Mouse (Mus musculus) 3T3-L1 (cell line): ENCODE data around the gene Vmn1r218.
"Not testable (repeated sequence)": the region's sequence is repeated elsewhere in the genome, so short reads cannot be mapped to it uniquely, and the experiment has no call there.

Experiments used
- DNase-seq: peaks from one replicate; pipeline ENCODE4 v3.0.0-alpha.2; 2015; ENCODE audit warnings: low read depth, low spot score

The Vmn1r218 gene

DNA sequence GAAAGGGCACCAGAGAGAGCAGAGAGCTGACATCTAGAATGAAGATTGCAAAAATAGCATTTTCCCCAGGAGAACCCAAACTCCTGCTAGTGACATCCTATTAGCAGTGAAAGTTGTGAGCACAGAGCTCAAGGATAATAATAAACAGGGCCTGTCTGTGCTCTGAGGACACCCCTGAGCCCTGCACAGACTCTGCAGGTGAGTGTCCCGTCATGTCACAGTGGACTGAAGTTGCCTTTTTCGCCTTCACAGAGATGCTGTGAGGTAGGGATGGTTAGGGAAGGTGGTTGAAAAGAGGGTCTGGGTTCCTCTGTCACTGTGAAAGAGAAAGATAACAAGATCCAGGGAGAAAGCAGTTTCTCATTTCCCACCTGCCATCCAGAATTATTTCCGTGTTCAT lies at the start of gene Vmn1r218:
Vmn1r218 (plus strand) TSS at position 57 of the 400 bp plus-strand sequence.
- no peak for DNase-seq

DNA sequence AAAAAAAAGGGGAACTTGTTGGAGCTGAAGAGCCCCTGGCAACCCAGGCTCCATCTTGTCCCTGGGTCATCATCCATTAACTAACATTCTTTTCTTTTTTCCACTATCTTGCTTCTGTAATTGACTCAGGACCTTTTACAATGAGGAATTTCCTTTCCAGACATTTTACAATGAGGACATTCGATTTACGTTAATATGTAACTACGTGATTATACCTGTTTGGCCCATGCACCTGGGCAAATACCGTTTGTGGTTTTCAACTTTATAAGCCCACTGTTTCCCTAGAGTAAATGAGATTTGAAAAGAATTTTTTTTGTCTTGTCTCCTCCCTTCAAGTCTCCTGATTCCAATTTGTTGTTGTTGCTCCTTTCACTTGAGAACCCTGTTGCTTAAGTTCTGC lies 38.6 kb upstream of the Vmn1r218 start:
- no peak for DNase-seq

DNA sequence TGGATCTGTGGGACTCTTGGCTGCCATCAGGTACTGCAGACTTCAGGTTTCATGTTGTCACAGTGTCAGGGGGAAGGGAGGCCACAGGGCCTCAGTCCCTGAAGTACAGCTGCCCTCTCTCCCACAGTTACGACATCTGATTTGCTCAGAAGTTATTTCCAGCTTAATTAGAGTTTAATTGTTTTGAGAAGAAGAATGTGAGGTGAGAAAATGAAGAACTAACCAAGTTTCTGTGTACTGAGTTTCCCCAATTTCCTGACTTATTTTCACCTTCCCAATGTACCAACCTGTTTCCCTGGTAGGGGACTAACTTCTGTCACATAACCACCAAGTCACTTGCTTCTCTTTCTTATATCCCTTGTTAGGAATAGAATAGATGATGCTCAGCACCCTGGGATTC lies 14.8 kb upstream of the Vmn1r218 start, which contains the start of gene Vmn1r217:
Vmn1r217 (minus strand) TSS at position 101 of the 400 bp plus-strand sequence.
- DNase-seq: not testable (repeated sequence)

DNA sequence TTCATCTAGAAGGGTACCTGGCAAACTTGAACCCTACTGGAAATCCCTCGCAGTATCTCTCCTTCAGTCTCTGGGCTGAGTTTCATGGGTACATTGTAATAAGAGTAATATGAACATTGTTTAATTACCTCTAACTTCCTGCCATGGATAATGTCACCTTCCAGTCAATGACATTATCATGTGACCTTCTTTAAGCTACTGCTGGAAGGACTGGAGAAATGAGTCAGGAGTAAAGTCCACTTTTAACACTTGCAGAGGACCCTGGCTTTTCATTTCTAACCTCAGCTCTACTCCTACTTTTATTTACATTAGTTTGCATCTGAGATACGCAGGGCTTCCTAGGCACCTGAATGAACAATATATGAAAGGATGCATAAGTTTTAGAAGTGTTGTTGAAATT lies 12.3 kb upstream of the Vmn1r218 start:
- no peak for DNase-seq

DNA sequence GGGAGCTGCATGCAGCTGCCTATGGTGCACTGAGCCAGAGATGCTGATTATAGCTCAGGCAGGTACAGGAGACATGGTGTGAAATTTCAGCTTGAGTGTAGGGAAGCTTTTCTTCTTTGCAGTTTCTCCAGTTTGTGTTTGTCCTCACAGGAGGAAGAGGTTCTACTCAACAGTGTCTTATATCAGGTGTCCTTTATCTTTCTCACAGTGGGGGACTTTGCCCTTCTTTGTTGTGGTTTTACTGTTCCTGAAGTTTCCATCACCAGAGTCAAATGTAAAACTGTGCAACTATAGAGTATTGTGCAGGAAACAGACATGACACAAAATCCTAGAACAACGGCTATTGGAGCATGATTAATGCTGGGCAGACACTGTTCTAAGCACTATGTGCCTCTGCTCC lies 546 bp downstream of the Vmn1r218 start:
- DNase-seq: no peak

DNA sequence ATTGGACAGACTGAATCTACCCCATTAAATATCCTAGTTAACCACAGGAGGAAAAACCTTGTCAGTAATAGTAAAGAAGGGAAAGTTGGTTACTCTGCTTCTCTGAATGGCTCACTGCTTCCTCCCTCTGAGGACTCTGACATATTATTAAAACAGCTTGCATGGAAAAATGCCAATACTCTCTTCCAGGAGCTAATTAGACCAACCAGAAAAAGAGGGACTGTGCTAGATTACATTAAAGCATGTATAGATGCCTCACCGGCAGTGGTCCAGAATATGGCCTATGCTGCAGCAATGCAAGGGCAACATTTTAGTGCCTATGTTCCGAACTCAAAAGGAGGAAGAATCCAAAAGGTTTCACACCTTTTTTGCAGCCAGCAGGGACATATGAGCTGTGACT lies 5.9 kb downstream of the Vmn1r218 start:
- DNase-seq: no peak

DNA sequence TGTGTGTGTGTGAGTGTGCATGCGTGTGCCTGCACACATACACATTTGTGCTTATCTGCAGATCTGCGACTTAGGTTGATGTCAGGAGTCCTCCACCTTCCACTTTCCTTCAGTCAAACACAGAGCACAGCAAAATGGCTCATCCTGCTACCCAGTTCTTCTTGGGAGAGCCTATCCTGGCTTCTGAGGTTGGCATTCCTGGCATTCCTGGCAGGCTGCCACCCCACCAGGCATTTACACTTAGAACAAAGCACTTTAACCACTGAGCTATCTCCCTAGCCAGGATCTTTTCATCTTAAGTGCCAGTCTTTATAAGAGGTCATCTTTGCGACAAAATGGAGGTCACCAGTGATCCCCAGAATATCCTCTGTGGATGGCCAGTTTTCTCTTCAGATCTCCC lies 24.9 kb downstream of the Vmn1r218 start:
- no peak for DNase-seq

DNA sequence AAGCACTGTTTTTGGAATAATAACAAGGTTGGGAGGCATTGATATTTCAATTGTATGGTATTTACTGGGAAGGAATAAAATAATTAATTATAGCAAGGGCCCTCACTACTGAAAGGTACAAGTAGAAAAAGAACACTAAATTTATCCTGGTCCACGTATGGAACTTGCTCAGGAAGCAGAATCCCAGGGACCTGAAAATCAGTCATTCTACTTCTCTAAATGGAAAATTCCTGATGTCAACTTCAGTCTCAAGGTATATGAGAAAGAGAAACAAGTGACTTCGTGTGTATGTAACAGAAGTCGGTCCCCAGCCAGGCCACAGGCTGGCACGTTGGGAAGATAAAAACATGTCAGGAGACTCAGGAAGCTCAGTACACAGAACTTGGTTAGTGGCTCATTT lies 26.1 kb downstream of the Vmn1r218 start, which contains the start of gene Vmn1r219:
Vmn1r219 (plus strand) TSS at position 301 of the 400 bp plus-strand sequence.
- no peak for DNase-seq

DNA sequence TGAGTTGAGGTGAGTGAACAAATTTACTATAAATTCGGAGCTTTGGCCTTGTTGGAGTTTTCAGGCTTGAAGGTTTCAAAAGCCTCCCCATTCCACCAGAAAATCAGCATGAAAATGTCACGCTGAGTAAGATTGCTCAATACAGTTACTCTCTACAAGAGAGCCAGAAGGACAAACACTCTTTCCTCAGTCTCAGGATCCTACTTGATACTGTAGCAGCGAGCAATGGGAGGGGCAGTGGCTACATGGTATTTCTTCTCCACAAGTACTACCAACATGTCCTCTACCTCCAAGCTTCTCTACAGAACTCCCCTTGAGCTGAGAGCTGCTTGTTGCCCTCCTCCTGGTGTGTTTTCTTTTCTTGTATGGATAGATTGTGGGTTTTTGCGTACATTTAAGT lies 33.5 kb downstream of the Vmn1r218 start:
- DNase-seq: not testable (repeated sequence)

DNA sequence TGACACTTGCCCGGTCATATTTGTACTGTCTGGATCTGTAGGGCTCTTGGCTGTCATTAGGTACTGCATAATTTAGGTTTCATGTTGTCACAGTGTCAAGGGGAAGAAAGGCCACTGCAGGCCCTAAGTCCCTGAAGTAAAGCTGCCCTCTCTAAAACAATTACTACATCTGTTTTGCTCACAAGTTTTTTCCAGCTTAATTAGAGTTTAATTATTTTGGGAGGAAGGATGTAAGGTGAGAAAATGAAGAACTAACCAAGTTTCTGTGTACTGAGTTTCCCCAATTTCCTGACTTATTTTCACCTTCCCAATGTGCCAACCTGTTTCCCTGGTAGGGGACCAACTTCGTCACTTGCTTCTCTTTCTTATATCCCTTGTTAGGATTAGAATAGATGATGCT lies 54.9 kb downstream of the Vmn1r218 start, which contains the start of gene Vmn1r220:
Vmn1r220 (minus strand) TSS at position 101 of the 400 bp plus-strand sequence.
- DNase-seq: no peak
